Mouse (Mus musculus): ENCODE data around the gene B4galt1. TPM values are rescaled to one million over a fixed set of nuclear protein-coding genes. Genes with fewer than 3 reads are reported as not detected.

The B4galt1 gene
- polyA plus RNA-seq (2014; fragmentation: Illumina TruSeq; extraction: RNeasy Lipid Tissue Mini Kit (QIAGEN cat#74804); ENCODE audit: low read depth, low replicate concordance) = 67.6 TPM

DNA sequence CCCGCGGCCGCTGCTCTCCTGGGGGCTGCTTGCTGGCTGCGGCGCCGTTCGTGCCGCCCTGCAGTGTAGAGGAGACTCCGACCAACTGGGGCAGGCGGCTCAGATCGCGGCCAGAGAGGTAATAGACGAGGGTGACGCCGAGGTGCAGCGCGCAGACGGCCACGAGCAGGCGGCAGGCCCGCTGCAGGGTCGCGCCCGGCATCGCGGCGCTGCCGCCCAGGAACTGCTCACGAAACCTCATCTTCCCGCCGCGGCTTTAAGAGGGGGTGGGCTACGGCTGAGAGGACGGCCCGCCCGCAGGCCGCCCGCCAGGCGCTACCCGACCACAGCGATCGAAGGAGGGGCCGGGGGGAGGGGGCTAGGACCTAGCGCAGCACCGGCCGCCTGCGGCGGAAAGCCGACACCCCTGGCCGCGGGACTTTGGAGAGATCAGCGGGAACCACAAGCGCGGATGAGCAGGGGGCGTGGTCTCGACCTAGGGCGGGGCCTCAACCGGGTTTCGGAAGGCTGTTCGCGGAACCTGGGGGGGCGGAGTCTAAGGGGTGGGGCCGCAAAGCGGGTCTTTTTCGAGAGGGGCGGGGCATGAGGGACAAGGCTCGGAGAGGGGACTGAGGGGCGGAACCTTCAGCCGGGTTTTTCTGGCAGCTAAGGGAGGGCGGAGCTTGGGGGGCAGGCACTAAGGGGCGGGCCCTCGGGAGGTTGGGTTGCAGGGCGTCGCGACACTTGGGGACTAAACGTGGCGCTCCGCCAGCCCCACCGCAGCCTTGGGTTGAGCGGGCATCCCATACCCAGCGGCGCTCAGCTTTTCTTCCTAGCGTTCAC, at the start of gene B4galt1:
Gene B4galt1, minus strand, starts transcription at position 441 of the 822 bp plus-strand sequence.

DNA sequence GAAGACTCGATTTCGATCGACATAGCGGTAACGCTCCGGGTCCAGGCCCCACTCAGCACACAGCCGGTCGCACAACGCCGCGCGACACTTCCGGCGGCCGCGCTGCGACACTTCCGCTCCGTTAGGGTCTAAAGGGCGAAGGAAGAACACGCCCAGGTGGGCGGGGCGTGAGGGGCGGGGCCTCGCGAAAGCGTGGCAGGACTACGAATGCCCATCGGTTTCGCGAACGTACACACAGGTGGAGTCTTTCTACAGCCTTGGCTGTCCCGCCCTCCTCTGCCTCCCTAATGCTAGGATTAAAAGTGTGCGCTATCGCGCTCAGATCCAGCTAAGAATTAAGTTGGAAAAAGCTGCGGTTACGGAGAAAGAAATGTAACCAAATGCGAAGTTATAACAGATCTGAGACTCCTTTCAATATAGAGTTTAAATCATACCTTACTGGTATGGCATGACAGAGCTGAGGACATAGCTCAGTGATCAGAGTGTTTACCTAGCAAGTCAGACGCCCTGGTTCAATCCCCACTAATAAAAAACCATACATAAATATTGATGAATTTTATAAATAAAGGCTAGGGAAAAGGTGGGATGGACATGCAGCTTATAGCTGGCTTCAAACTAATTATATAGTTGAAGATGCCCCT, 95.9 kb downstream of the B4galt1 start, which contains the start of gene Smu1:
Gene Smu1, minus strand, starts transcription at position 144 of the 641 bp plus-strand sequence.

Other genes starting within 250 kb of the B4galt1 start
- gene Aptx, start 150.8 kb downstream of the B4galt1 start, polyA plus RNA-seq (2014; fragmentation: Illumina TruSeq; extraction: RNeasy Lipid Tissue Mini Kit (QIAGEN cat#74804); ENCODE audit: low read depth, low replicate concordance) = 21.0 TPM
- 198 TPM for gene Dnaja1, start 131.9 kb downstream of the B4galt1 start, polyA plus RNA-seq (2014; fragmentation: Illumina TruSeq; extraction: RNeasy Lipid Tissue Mini Kit (QIAGEN cat#74804); ENCODE audit: low read depth, low replicate concordance)
- gene Smu1, start 96.1 kb downstream of the B4galt1 start, polyA plus RNA-seq (2014; fragmentation: Illumina TruSeq; extraction: RNeasy Lipid Tissue Mini Kit (QIAGEN cat#74804); ENCODE audit: low read depth, low replicate concordance) = 46.3 TPM
- 2.1 TPM for gene Spink4, start 66.0 kb upstream of the B4galt1 start, polyA plus RNA-seq (2014; fragmentation: Illumina TruSeq; extraction: RNeasy Lipid Tissue Mini Kit (QIAGEN cat#74804); ENCODE audit: low read depth, low replicate concordance)
- 248 TPM for gene Bag1, start 94.3 kb upstream of the B4galt1 start, polyA plus RNA-seq (2014; fragmentation: Illumina TruSeq; extraction: RNeasy Lipid Tissue Mini Kit (QIAGEN cat#74804); ENCODE audit: low read depth, low replicate concordance)
- 107 TPM for gene Chmp5, start 94.4 kb upstream of the B4galt1 start, polyA plus RNA-seq (2014; fragmentation: Illumina TruSeq; extraction: RNeasy Lipid Tissue Mini Kit (QIAGEN cat#74804); ENCODE audit: low read depth, low replicate concordance)
- 47.8 TPM for gene Nfx1, start 116.9 kb upstream of the B4galt1 start, polyA plus RNA-seq (2014; fragmentation: Illumina TruSeq; extraction: RNeasy Lipid Tissue Mini Kit (QIAGEN cat#74804); ENCODE audit: low read depth, low replicate concordance)
- 41.4 TPM for gene Aqp7, start 194.1 kb upstream of the B4galt1 start, polyA plus RNA-seq (2014; fragmentation: Illumina TruSeq; extraction: RNeasy Lipid Tissue Mini Kit (QIAGEN cat#74804); ENCODE audit: low read depth, low replicate concordance)
- not detected for gene Aqp3, start 244.2 kb upstream of the B4galt1 start, polyA plus RNA-seq (2014; fragmentation: Illumina TruSeq; extraction: RNeasy Lipid Tissue Mini Kit (QIAGEN cat#74804); ENCODE audit: low read depth, low replicate concordance)